Mouse (Mus musculus) neural tube, embryonic 11.5 days (tissue): ENCODE measurements around the gene Nepro. TPM values are rescaled to one million over a fixed set of nuclear protein-coding genes. Genes with fewer than 3 reads are reported as not detected.

ENCODE experiments used
- ATAC-seq: fragments of 200-750 bp; cut with Nextera tagmentation; 2 replicates; pipeline ENCODE4 v1.8.0; 2017; ENCODE audit warnings: moderate number of reproducible peaks, mild to moderate bottlenecking, moderate TSS enrichment, moderate library complexity; ENCODE audit not compliant: insufficient read depth, low FRiP score, low TSS enrichment
- DNase-seq: peaks from one replicate; pipeline ENCODE4 v3.0.0-alpha.2; 2015; ENCODE audit warnings: low spot score
- H3K27ac ChIP-seq: fragments of 300-500 bp; sonication (generic); 2 replicates; pipeline ENCODE4 v1.5.1; 2014; ENCODE audit warnings: low read depth, mild to moderate bottlenecking, low read length
- H3K27me3 ChIP-seq: fragments of 300-500 bp; sonication (generic); 2 replicates; pipeline ENCODE4 v1.6.1; 2014; ENCODE audit warnings: mild to moderate bottlenecking, low read length, mixed read lengths; ENCODE audit not compliant: control insufficient read depth, insufficient read depth
- H3K36me3 ChIP-seq: fragments of 300-500 bp; sonication (generic); 2 replicates; pipeline ENCODE4 v1.6.1; 2014; ENCODE audit warnings: mild to moderate bottlenecking, low read length, moderate library complexity, mixed read lengths; ENCODE audit not compliant: control insufficient read depth, insufficient read depth
- H3K4me1 ChIP-seq: fragments of 300-500 bp; sonication (generic); 2 replicates; pipeline ENCODE4 v1.6.1; 2014; ENCODE audit warnings: low read length, mixed read lengths; ENCODE audit not compliant: control insufficient read depth, insufficient read depth
- H3K4me2 ChIP-seq: fragments of 300-500 bp; sonication (generic); 2 replicates; pipeline ENCODE4 v1.6.1; 2014; ENCODE audit warnings: low read depth, mild to moderate bottlenecking, moderate library complexity
- H3K4me3 ChIP-seq: fragments of 300-500 bp; sonication (generic); 2 replicates; pipeline ENCODE4 v1.5.1; 2014; ENCODE audit warnings: low read depth, low read length
- H3K9ac ChIP-seq: fragments of 300-500 bp; sonication (generic); 2 replicates; pipeline ENCODE4 v1.6.1; 2014; ENCODE audit warnings: mild to moderate bottlenecking, low read length
- H3K9me3 ChIP-seq: fragments of 300-500 bp; sonication (generic); 2 replicates; pipeline ENCODE4 v1.6.1; 2016; ENCODE audit warnings: low read length; ENCODE audit not compliant: control insufficient read depth
- WGBS: fragments of 180-500 bp; shearing (Covaris S2); extraction: QIAGEN DNeasy Blood & Tissue Kit; methylation state at CpG from one replicate; pipeline ENCODE4 v1.1.7; 2014; 5-methylcytosine and 5-hydroxymethylcytosine counted together
- polyA plus RNA-seq: library from polyadenylated mRNA; unstranded; fragments of >200 nt; fragmentation: Nextera tagmentation; extraction: Ambion mirVana; gene quantifications from 2 replicates; pipeline ENCODE4 v1.2.1, GENCODE M21; 2014

Nepro gene
- polyA plus RNA-seq, 1 experiment from 2014 or later = 12.3 TPM

DNA sequence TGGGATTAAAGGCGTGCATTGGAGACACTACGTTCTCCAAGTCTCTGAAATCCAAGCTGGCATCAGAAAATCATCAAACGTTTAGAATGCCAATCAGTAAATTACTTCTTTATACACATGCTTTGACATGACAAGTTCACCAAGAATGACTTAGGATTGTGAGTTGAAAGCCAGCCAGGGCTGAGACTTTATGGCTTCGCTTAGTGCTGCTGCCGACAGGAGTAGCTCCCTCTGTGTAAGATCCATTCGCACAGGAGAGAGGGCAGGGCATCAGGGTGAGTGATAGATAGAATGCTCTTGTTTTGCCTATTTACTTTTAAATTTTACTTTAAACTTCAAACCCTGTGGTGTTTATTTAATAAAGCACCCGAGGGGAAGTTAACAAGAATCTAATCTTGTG is 43.4 kb downstream of the Nepro start:
- H3K27ac ChIP-seq = no peak overlapping the region
- no peak for ATAC-seq
- WGBS = 92% methylated on average over 7 of the region's 7 CpGs
- no peaks in the 10 kb centered on the region for H3K27me3 ChIP-seq
- DNase-seq = no peak
- no peak overlapping the region for H3K4me2 ChIP-seq
- H3K36me3 ChIP-seq = no peaks in the 10 kb centered on the region
- no peak overlapping the region for H3K9ac ChIP-seq
- H3K9me3 ChIP-seq = no peaks in the 10 kb centered on the region
- H3K4me3 ChIP-seq = no peak overlapping the region
- H3K4me1 ChIP-seq = no peaks in the 10 kb centered on the region

DNA sequence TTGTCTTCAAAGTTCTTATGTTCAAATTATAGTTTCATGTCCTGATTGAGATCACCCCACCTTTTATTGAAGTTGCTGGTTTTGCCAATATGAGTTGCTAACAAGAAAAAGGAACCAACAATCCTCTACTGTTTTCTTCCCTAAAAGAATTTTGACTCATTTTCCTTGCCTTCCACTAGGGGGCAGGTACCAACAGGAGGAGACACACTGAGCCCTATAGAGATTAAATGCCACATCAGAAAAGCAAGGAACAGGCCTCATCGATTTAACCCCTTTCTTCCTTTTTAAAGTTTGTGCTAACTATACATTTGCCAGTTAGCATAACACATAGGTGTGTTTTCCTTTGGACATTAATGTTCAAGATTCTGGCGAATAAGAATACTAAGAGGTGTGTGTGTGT is 43.9 kb downstream of the Nepro start:
- H3K4me2 ChIP-seq = no peak overlapping the region
- no peak overlapping the region for H3K9ac ChIP-seq
- WGBS = 59% methylated on average over 2 of the region's 2 CpGs
- H3K27ac ChIP-seq = no peak overlapping the region
- ATAC-seq (peak; percentile 63; the same call in 1 of the 2 replicates), DNase-seq (no peak)
- H3K27me3 ChIP-seq = no peaks in the 10 kb centered on the region
- H3K4me1 ChIP-seq = no peaks in the 10 kb centered on the region
- no peak overlapping the region for H3K4me3 ChIP-seq
- H3K9me3 ChIP-seq = no peaks in the 10 kb centered on the region
- no peaks in the 10 kb centered on the region for H3K36me3 ChIP-seq

DNA sequence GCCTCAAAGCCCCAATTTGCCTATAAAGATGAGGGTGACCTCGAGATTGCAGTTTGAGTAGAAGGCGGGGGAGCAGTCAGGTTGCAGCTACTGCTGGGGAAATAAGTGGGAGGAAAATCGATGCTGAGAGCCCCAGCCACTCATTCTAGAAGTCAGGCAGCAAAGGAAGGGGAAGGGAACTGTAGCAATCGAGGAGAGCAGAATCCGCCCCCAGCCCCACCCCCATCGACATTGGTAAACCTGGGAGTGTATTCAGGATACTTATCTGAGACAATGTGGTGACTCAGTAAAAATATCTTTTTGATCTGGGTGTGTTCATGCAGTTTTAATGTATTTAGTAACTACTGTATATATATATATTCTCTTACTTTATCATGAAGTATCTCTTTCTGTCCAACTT is 48.5 kb downstream of the Nepro start:
- no peaks in the 10 kb centered on the region for H3K27me3 ChIP-seq
- DNase-seq = no peak
- WGBS = 77% methylated on average over 6 of the region's 6 CpGs
- no peaks in the 10 kb centered on the region for H3K36me3 ChIP-seq
- H3K4me2 ChIP-seq = no peak overlapping the region
- no peak for ATAC-seq
- no peak overlapping the region for H3K4me3 ChIP-seq
- no peaks in the 10 kb centered on the region for H3K4me1 ChIP-seq
- H3K9ac ChIP-seq = no peak overlapping the region
- H3K27ac ChIP-seq = no peak overlapping the region
- no peaks in the 10 kb centered on the region for H3K9me3 ChIP-seq

DNA sequence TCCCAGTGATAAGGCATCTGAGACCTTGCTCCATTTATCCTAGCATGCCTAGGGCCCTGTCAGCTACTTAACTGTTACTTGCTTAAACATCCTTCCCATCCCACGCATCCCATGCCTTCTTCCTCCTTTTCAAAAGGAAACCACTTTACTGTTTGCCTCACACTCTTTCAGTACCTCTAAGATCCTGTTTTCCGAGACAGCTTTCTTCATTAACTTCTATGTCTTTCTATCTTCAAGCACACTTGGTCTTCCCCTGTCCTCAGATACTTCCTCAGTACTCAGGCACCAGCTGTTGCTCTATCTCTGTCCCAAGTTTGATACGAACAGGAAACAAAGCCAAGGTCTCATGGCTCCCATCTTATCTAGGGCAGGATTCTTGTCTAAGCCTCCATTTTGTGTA is 49.6 kb downstream of the Nepro start:
- Histone ChIP-seq H3K27ac (no peak overlapping the region), H3K9ac (no peak overlapping the region), H3K27me3 (no peaks in the 10 kb centered on the region), H3K4me3 (no peak overlapping the region), H3K4me2 (no peak overlapping the region), H3K9me3 (no peaks in the 10 kb centered on the region), H3K36me3 (no peaks in the 10 kb centered on the region), H3K4me1 (no peaks in the 10 kb centered on the region)
- no peak for ATAC-seq
- 93% methylated on average over 3 of the region's 3 CpGs for WGBS
- DNase-seq = no peak

DNA sequence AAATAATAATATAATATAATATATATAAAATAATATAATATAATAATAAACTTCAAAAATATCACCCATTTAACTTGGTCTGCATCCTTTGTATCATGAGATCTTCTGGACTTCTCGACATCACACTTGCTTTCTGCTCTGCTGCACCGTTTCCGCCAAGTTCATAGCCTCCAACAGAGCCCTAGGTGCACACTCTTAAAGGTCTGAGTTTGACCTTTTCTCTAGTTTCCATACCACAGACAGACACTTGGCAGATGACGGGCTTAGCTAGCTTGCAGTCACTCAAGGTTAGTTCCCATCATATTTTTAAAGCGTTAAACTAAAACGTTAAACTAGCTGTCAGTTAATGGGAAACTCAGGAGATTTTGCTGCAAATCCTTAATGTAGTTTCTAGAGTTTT is 50.1 kb downstream of the Nepro start:
- H3K27ac ChIP-seq = no peak overlapping the region
- H3K4me2 ChIP-seq = no peak overlapping the region
- no peak overlapping the region for H3K9ac ChIP-seq
- H3K27me3 ChIP-seq = no peaks in the 10 kb centered on the region
- no peaks in the 10 kb centered on the region for H3K9me3 ChIP-seq
- no peak for DNase-seq
- H3K4me3 ChIP-seq = no peak overlapping the region
- H3K36me3 ChIP-seq = no peaks in the 10 kb centered on the region
- ATAC-seq = no peak
- WGBS = 90% methylated on average over 6 of the region's 6 CpGs
- H3K4me1 ChIP-seq = no peaks in the 10 kb centered on the region

DNA sequence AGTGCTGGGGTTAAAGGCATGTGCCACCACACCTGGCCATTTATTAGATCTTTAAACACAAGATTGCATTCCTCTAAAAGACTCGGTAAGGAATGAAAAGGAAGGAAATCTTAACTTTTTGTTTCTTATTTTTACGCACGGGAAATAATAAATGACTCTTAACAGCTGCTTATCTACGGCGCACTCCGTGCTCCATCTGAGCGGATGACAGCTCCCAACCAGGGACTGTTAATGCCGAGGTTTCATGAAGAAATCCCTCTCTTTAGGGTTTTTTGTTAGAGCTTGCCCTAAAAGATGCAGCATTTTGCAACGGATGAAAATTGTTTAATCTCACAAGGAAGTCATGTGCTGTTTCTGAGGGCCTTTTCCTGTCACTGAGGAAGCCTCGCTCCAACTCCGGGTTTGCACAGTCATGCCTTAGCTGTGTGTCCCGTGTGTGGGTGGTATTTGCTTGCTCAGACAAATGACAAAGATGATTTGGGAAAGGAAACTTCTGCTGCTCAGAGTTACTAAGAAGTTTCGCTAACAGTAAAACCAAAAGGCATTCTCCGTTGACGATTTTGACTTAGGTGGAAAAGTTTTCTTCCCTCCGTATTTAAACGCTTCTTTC is 54.5 kb downstream of the Nepro start:
- H3K36me3 ChIP-seq = no peaks in the 10 kb centered on the region
- WGBS = 84% methylated on average over 17 of the region's 17 CpGs
- no peak overlapping the region for H3K9ac ChIP-seq
- no peaks in the 10 kb centered on the region for H3K9me3 ChIP-seq
- no peaks in the 10 kb centered on the region for H3K4me1 ChIP-seq
- no peak for ATAC-seq
- no peak overlapping the region for H3K4me3 ChIP-seq
- no peak overlapping the region for H3K4me2 ChIP-seq
- DNase-seq = no peak
- no peak overlapping the region for H3K27ac ChIP-seq
- no peaks in the 10 kb centered on the region for H3K27me3 ChIP-seq

DNA sequence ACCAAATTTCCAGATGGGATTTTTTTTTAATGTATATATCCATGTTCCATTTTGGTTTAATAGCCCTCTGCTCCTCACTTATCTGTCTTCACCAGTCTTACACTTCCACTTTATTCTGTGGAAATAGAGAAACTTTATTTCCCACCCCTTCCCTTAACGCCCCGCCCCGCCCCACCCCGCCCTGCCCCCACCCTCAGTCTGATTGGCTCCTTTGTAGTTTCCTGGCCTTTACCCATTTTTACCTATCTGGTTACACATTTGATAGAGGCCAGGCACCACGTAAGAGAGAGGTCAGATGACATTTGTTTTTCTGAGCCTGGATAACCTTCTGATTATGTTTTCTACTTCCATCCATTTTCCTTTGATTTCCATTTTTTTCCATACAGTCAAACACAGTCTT is 55.4 kb downstream of the Nepro start:
- WGBS = 93% methylated on average over 5 of the region's 5 CpGs
- Histone ChIP-seq H3K9me3 (no peaks in the 10 kb centered on the region), H3K4me3 (no peak overlapping the region), H3K36me3 (no peaks in the 10 kb centered on the region), H3K27me3 (no peaks in the 10 kb centered on the region), H3K4me1 (no peaks in the 10 kb centered on the region), H3K27ac (no peak overlapping the region), H3K9ac (no peak overlapping the region), H3K4me2 (no peak overlapping the region)
- ATAC-seq = no peak
- DNase-seq = no peak

DNA sequence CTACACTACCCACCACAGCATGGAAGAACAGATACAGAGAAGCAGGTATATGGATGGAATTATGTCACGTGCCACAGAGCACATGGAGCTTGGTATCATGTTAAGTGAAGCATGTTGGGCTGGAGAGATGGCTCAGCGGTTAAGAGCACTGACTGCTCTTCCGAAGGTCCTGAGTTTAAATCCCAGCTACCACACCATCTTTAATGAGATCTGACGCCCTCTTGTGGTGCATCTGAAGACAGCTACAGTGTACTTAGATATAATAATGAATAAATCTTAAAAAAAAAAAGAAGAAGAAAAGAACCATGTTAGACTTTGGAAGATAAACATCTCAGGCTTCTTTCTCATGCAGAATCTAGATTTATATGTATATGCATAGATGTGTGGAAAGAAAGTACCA is 56.6 kb downstream of the Nepro start:
- Histone ChIP-seq H3K4me3 (no peak overlapping the region), H3K9ac (no peak overlapping the region), H3K4me1 (no peaks in the 10 kb centered on the region), H3K27ac (no peak overlapping the region), H3K36me3 (no peaks in the 10 kb centered on the region), H3K27me3 (no peaks in the 10 kb centered on the region), H3K9me3 (no peaks in the 10 kb centered on the region), H3K4me2 (no peak overlapping the region)
- ATAC-seq (no peak), DNase-seq (no peak)
- 70% methylated on average over 4 of the region's 4 CpGs for WGBS
